Mouse (Mus musculus) spleen, adult 2 months (tissue): Measurements from ENCODE around the gene Slc43a2. TPM values are rescaled to one million over a fixed set of nuclear protein-coding genes. Genes with fewer than 3 reads are reported as not detected.

Source experiments
- DNase-seq, 2 experiments: peaks; one replicate each; pipeline versions ENCODE4 v3.0.0 to v3.0.0-alpha.2; 2012 to 2021; ENCODE audit warnings: low spot score in 2 of 2, low read depth in 1 of 2
- H3K27ac ChIP-seq: fragments of 200-500 bp; 2 replicates; pipeline ENCODE4 v1.5.1; 2012; ENCODE audit warnings: low read length, inconsistent platforms; ENCODE audit not compliant: insufficient read depth
- H3K27me3 ChIP-seq: fragments of 200-500 bp; 2 replicates; pipeline ENCODE4 v1.6.1; 2012; ENCODE audit warnings: mild to moderate bottlenecking, moderate library complexity, low read length, inconsistent platforms; ENCODE audit not compliant: control insufficient read depth, insufficient read depth
- H3K36me3 ChIP-seq: fragments of 200-500 bp; 2 replicates; pipeline ENCODE4 v1.6.1; 2012; ENCODE audit warnings: mild to moderate bottlenecking, low read length, inconsistent platforms; ENCODE audit not compliant: control insufficient read depth, insufficient read depth
- H3K4me1 ChIP-seq: fragments of 200-500 bp; 2 replicates; pipeline ENCODE4 v1.6.1; 2011; ENCODE audit warnings: inconsistent platforms; ENCODE audit not compliant: control insufficient read depth, insufficient read depth, insufficient read length
- H3K4me3 ChIP-seq: fragments of 200-500 bp; 2 replicates; pipeline ENCODE4 v1.5.1; 2011; ENCODE audit warnings: mild to moderate bottlenecking, inconsistent platforms; ENCODE audit not compliant: insufficient read depth, insufficient read length; ENCODE audit errors: extremely low read depth
- CTCF ChIP-seq: fragments of 200-500 bp; IDR thresholded peaks from 2 replicates; pipeline ENCODE4 v1.5.1; 2011; ENCODE audit warnings: mild to moderate bottlenecking, inconsistent platforms; ENCODE audit not compliant: insufficient read depth, insufficient read length, insufficient replicate concordance; ENCODE audit errors: extremely low read depth
- POLR2A ChIP-seq: fragments of 200-500 bp; IDR thresholded peaks from 2 replicates; pipeline ENCODE4 v1.6.1; 2011; ENCODE audit warnings: low read depth, low read length, inconsistent platforms
- WGBS: fragments of 180-500 bp; shearing (Covaris S2); methylation state at CpG from one replicate; pipeline ENCODE4 v1.1.7; 2018; 5-methylcytosine and 5-hydroxymethylcytosine counted together
- polyA plus RNA-seq: library from polyadenylated mRNA; depleted of rRNA; stranded (reverse); fragments of >200 nt; gene quantifications from 2 replicates; pipeline ENCODE4 v1.2.3, GENCODE M21; 2012

Gene Slc43a2
- polyA plus RNA-seq, 1 experiment, result 57.3 TPM

DNA sequence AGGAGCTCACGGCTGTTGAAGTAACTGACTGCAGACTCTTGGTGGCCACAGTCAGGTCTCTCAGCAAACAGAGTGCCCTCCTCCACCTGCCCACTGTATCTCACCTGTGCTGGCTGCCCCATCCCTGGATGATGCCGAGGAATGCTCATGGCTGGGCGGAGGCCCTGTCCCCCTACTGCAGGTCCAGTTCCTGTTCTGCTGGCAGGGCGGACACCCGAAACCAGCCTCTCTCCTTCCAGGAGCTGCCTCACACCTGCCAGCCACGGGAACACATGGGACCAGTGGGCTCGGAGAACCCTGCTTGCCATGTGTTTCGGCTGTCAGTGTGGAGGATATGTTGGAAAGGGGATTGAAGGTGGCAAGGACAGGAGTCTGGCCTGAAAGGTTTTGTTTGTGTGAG, 8.7 kb downstream of the Slc43a2 start:
- no peaks in the 10 kb centered on the region for H3K27me3 ChIP-seq
- H3K27ac ChIP-seq, result no peak overlapping the region
- no peak for DNase-seq
- peaks cover 17% of the 10 kb centered on the region for H3K36me3 ChIP-seq
- peaks cover 40% of the 10 kb centered on the region for H3K4me1 ChIP-seq
- TF ChIP-seq POLR2A, result no peak
- no peak for TF ChIP-seq CTCF
- no peak overlapping the region for H3K4me3 ChIP-seq
- 84% methylated on average over 8 of the region's 8 CpGs for WGBS

DNA sequence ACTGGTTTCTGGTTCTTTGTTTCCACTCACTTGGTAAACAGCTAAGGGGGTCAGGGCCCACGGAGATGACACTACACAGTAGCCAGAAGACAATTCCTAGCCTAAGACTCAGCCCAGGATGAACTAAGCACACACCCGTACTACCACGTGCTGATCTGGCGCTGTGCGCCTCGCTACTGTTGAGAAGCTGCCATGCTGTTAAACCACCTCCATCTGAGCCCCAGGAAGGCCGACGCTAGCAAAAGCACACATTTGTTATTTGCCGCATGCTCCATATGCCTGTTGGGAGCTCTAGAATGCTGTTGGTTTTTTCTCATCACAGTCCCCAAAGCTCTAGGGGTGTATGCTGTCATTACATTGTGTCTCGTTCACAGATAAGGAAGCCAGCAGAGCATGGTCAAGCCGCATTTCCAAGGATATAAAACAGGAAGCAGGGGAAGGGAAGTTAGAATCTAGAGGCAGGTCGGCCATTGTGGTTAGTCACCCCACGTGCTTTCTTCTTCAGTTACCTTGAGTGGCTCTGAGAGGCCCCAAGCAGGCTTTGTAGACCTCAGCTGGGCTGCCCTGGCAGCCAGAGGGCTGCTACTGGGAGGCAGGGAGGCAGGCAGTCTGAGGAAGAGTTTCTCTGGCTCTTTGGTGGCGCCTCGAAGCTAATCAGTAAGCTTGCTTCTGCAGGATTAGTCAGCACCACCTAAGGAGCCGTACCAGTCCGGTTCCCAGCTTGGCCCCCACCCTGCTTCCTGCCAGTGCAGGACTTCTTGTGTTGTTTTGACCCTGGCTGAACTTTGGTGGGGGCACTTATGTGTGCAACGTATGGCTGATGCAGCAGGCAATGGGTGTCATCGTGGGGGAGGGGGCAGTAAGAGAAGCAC, 9.5 kb downstream of the Slc43a2 start:
- peak overlapping the region; percentile 74 for H3K27ac ChIP-seq
- TF ChIP-seq POLR2A (no peak), CTCF (no peak)
- H3K4me1 ChIP-seq, result peaks cover 39% of the 10 kb centered on the region
- H3K27me3 ChIP-seq, result no peaks in the 10 kb centered on the region
- no peak overlapping the region for H3K4me3 ChIP-seq
- 41% methylated on average over 19 of the region's 19 CpGs for WGBS
- peaks cover 24% of the 10 kb centered on the region for H3K36me3 ChIP-seq
- DNase-seq, result no peak

DNA sequence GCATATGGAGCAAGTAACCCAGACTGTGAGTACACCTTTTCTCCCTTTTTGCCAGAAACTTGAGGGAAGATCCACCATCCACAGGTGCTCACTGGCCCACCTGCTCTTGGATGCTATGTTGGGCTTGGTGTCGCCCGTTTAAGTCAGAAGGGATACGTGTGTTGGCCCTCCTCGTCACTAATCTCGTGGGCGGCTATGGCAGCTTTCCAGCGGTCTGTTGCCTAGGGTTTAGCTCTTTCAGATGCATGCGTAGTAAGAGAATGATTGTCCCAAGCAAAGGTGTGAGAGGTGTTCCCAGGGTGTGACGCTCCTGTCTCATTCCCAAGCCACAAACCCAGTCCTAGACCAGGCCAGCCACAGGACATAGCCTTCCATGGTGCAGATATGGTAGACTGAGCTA, 13.2 kb downstream of the Slc43a2 start:
- Histone ChIP-seq H3K36me3 (peaks cover 36% of the 10 kb centered on the region), H3K4me1 (peaks cover 18% of the 10 kb centered on the region), H3K4me3 (no peak overlapping the region), H3K27me3 (no peaks in the 10 kb centered on the region), H3K27ac (no peak overlapping the region)
- WGBS, result 92% methylated on average over 9 of the region's 9 CpGs
- DNase-seq, result no peak
- TF ChIP-seq CTCF (no peak), POLR2A (no peak)

DNA sequence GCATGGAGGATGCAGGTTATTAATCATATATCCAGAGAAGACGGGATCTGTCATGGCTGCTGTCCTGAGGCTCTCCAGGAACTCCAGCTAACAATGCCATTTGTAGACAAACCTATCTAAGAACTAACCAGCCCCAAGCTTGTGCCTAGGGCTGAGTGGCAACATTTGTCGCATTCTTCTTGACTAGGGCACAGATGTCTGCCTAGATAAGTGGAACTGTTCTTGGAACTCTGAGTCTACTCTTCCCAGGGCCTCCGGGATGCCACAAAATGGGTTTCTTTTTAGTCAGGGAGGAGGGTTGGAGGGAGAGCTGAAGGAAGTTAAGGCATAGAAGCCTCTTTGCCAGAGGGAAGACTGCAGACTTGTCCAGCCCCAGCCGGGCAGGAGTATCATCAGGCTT, 14.6 kb downstream of the Slc43a2 start:
- no peak overlapping the region for H3K27ac ChIP-seq

DNA sequence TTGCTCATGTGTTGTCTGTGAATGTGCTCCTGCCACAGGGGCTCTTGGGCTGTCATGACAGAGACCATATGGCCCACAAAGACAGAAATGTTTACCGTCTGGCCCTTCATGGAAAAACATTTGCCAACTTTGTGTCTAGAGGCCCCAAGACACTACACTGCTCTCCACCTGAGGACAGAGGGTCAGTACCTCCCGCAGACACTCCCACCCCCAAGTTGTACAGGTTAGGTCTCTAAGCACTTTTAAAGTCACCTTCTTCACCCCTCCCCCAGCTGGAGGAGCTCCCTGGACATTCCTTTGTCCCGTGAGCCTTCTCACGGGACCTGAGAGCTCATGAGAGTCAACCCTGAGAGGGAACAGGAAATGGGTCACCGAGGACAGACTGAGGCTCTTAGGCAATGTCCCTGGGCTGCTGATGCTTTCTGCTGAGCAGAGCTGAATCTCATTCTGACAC, 18.2 kb downstream of the Slc43a2 start:
- Histone ChIP-seq H3K27ac (peak overlapping the region; percentile 58; the same call in 1 of the 2 replicates), H3K36me3 (peaks cover 30% of the 10 kb centered on the region), H3K4me3 (no peak overlapping the region), H3K27me3 (no peaks in the 10 kb centered on the region), H3K4me1 (0 out of 2 replicates have a peak, but pooled peaks cover 2% of the 10 kb centered on the region)
- DNase-seq, result no peak
- TF ChIP-seq POLR2A (no peak), CTCF (no peak)
- 59% methylated on average over 5 of the region's 5 CpGs for WGBS

More for the DNA sequence above, 14.6 kb downstream of the Slc43a2 start:
- DNase-seq, result no peak
- 87% methylated on average over 4 of the region's 4 CpGs for WGBS
- no peaks in the 10 kb centered on the region for H3K27me3 ChIP-seq
- H3K4me3 ChIP-seq, result no peak overlapping the region
- peaks cover 9% of the 10 kb centered on the region; the same call in 1 of the 2 replicates for H3K4me1 ChIP-seq
- no peak for TF ChIP-seq POLR2A
- TF ChIP-seq CTCF, result no peak
- H3K36me3 ChIP-seq, result peaks cover 34% of the 10 kb centered on the region

DNA sequence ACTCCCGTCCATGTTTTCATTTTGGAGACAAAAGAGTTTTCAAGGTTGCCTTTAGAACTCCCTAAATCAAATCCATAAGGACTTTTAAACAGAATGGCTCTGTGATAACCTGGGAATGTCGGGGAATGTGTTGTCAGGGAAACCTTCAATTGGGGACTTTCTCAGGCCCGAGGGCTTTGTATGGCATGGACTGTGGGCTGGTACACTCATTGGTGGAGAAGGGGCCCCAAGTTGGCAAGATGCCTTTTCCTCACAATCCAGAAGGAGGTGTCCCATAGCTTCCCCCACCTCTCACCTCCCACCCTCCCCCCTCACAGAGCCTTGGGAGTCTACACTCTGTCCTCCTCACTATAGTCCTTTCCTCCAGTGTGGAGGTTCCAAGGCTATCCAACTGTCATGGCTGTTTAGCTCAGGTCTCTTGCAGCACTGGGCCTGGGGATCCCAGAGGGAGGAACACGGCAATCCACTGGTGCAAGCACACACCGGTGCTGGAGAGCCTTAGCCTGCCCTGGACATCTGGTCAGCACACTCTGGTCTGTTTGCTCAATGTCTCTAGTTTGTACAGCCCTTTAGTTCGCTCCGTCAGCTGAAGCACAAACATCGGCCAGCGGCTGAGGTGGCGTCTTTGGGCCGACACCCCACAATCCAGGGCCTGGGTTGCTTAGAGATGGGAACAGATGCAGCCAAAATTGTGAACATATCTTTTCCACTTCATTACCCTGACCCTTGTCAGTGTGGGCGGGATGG, 18.9 kb downstream of the Slc43a2 start:
- no peak for DNase-seq
- 90% methylated on average over 12 of the region's 12 CpGs for WGBS
- no peak overlapping the region for H3K4me3 ChIP-seq
- TF ChIP-seq CTCF (no peak), POLR2A (no peak)
- H3K27me3 ChIP-seq, result no peaks in the 10 kb centered on the region
- no peak overlapping the region for H3K27ac ChIP-seq
- 0 out of 2 replicates have a peak, but pooled peaks cover 2% of the 10 kb centered on the region for H3K4me1 ChIP-seq
- H3K36me3 ChIP-seq, result peaks cover 24% of the 10 kb centered on the region

DNA sequence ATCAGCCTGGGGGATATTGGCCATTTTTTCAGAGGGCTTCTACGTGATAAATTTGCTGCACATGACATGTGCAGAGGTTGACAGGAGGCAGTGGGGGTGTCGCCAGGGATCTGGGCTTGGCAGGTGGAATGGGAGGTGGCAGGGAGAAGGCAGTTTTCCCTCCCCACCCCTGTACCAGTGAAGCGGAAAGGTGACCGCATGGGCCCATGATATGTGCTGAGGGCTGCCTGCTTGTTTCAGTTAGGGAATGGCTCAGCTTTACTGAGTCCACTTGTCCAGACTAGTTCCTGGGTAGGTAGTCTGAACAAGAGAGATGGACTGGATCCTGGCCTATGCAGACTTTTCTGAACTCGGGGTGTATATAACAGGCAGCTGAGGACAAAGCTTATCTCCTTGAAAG, 19.8 kb downstream of the Slc43a2 start:
- H3K4me1 ChIP-seq, result 0 out of 2 replicates have a peak, but pooled peaks cover 2% of the 10 kb centered on the region
- no peak for DNase-seq
- H3K27me3 ChIP-seq, result no peaks in the 10 kb centered on the region
- TF ChIP-seq CTCF, result no peak
- TF ChIP-seq POLR2A, result no peak
- no peak overlapping the region for H3K4me3 ChIP-seq
- peaks cover 15% of the 10 kb centered on the region for H3K36me3 ChIP-seq
- 73% methylated on average over 5 of the region's 5 CpGs for WGBS
- no peak overlapping the region for H3K27ac ChIP-seq
